Mouse (Mus musculus) inflammation-experienced regulatory T-cells (primary cell): ENCODE measurements around the gene Pced1b. TPM values are rescaled to one million over a fixed set of nuclear protein-coding genes. Genes with fewer than 3 reads are reported as not detected.

Source experiments
- polyA plus RNA-seq, 2 experiments: library from polyadenylated mRNA; unstranded; fragments of 100-300 nt; shearing (Covaris generic); gene quantifications; one replicate each; pipeline ENCODE4 v1.2.1; 2017

Gene Pced1b
- 10 to 100 TPM; 31.7 to 38.3 TPM for polyA plus RNA-seq

GRCm38 (mm10) chr15:97246911-97247790 is at the start of gene Pced1b, which contains the start of gene Amigo2:
TSS of gene Pced1b (plus strand) at chr15:97247107.
TSS of gene Amigo2 (minus strand) at chr15:97247287.

Other genes with a start within 250 kb of the Pced1b start
- under 1 TPM in 1 of 2 experiments, not detected in 1; 0.18 TPM for gene Slc38a4, start 191.2 kb upstream of the Pced1b start, polyA plus RNA-seq
- gene Amigo2, start 180 bp downstream of the Pced1b start, polyA plus RNA-seq = 10 to 100 TPM in 1 of 2 experiments, 1 to 10 TPM in 1; 5.9 to 15.0 TPM